Mouse (Mus musculus) adrenal gland, postnatal 36 days (tissue): ENCODE measurements at regions not wholly inside any gene's neighbourhood (a gene's known extent, or its start where the extent isn't known, plus 50 kb on each side); places are given as distances from the start of the nearest gene placed in this dataset.

Experiments used
- DNase-seq, 2 experiments: peaks; one replicate each; pipeline ENCODE4 v3.0.0; 2021; ENCODE audit warnings: mixed read lengths in 1 of 2

DNA sequence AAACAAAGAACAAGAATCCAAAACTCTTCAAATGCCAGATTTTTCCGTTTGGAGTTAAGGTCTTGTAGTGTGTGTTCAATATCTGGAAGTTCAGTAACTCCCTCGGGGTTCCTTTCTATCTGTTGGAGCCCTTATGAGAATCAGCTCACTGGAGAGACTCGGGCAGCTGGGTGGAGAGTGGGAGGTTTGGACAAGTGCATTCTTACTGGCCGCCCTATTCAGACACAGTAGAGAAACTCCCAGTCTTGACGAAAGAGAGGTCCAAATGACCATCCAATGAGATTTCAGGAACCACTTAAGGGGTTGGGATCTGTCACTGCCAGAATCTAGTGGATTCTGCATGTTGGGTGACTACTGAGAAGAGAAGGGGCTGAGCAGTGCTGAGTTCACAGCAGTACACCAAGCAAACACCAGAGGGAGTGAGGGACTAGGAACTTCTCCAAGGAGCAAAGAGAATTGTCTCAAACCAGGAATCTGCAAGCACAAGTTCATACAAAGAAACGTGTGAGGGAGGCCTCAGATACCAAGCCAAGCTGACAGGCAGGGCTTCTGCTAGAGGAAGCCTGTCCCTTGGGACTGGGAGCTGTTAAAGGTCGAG, 310.0 kb upstream of the Magi2 start:
- peak; percentile 46 to 49 for DNase-seq

DNA sequence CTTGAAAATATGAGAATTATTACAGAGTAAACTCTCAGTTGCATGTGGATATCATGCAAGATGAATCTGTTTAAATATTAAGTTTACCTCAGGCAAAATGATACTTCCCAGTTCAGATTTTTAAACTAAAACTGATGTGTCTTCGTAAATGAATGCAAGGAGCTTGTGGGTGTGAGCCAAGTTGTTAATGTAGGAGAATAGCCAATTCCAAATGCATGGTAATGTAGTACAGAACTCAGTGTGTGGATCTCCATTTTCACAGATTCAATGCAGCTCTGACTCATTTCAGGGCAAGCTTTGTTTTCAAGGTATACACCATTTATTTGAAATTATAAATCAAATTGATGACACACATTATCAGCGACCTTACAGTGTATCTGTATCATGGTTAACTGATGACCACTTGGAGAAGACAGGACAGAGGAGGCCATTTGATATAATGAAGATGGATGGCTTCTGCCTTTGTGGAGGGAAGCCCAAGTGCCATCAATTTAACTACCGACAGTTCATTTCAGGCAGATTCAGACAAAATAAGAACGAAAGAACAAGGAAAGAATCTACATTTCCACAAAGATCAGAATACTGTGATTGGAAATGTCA, 272.9 kb upstream of the Magi2 start:
- no peak for DNase-seq
